Mouse (Mus musculus) Muller cell, postnatal 12 days (primary cell): ENCODE measurements around the gene Epha2.
A peak's percentile ranks its signal among the peaks of the same experiment; 100 is the strongest.

Experiments used
- DNase-seq: peaks from one replicate; pipeline ENCODE4 v3.0.0-alpha.2; 2015; ENCODE audit errors: inconsistent ontology term

Epha2 gene

GRCm38 (mm10) chr4:141329968-141330367 is 28.9 kb downstream of the Epha2 start:
- no peak for DNase-seq

GRCm38 (mm10) chr4:141331446-141331845 is 30.4 kb downstream of the Epha2 start:
- DNase-seq: no peak

- no peak for DNase-seq
These were observed 31.2 kb downstream of the Epha2 start for GRCm38 (mm10) chr4:141332258-141332657.

GRCm38 (mm10) chr4:141334695-141335094 is 33.7 kb downstream of the Epha2 start:
- peak; percentile 61 for DNase-seq

GRCm38 (mm10) chr4:141335263-141335796 is 34.3 kb downstream of the Epha2 start:
- peak; percentile 60 for DNase-seq

GRCm38 (mm10) chr4:141336196-141336595 is 35.2 kb downstream of the Epha2 start:
- no peak for DNase-seq

GRCm38 (mm10) chr4:141337986-141338385 is 36.9 kb downstream of the Epha2 start:
- DNase-seq: peak; percentile 36

GRCm38 (mm10) chr4:141338853-141339252 is 37.8 kb downstream of the Epha2 start:
- DNase-seq: no peak

GRCm38 (mm10) chr4:141341477-141341876 is 40.4 kb downstream of the Epha2 start:
- no peak for DNase-seq

- DNase-seq: no peak
These were observed 42.5 kb downstream of the Epha2 start for GRCm38 (mm10) chr4:141343515-141343914.

GRCm38 (mm10) chr4:141345219-141345618 is 44.2 kb downstream of the Epha2 start:
- DNase-seq: peak; percentile 84

- peak; percentile 30 for DNase-seq
These were observed 46.3 kb downstream of the Epha2 start for GRCm38 (mm10) chr4:141347365-141347797.

GRCm38 (mm10) chr4:141348616-141349015 is 47.6 kb downstream of the Epha2 start:
- DNase-seq: no peak

- no peak for DNase-seq
These were observed 49.0 kb downstream of the Epha2 start for GRCm38 (mm10) chr4:141350015-141350414.

- no peak for DNase-seq
These were observed 50.9 kb downstream of the Epha2 start for GRCm38 (mm10) chr4:141351972-141352371.

- DNase-seq: no peak
These were observed 51.9 kb downstream of the Epha2 start for GRCm38 (mm10) chr4:141352986-141353385.

GRCm38 (mm10) chr4:141353868-141354267 is 52.8 kb downstream of the Epha2 start:
- no peak for DNase-seq

- DNase-seq: no peak
These were observed 56.8 kb downstream of the Epha2 start for GRCm38 (mm10) chr4:141357811-141358210.

- no peak for DNase-seq
These were observed 58.2 kb downstream of the Epha2 start for GRCm38 (mm10) chr4:141359222-141359621.

- DNase-seq: no peak
These were observed 59.8 kb downstream of the Epha2 start for GRCm38 (mm10) chr4:141360846-141361245.

GRCm38 (mm10) chr4:141362937-141363548 is 62.0 kb downstream of the Epha2 start:
- peak; percentile 77 for DNase-seq

GRCm38 (mm10) chr4:141365126-141365525 is 64.1 kb downstream of the Epha2 start:
- no peak for DNase-seq

- no peak for DNase-seq
These were observed 64.8 kb downstream of the Epha2 start for GRCm38 (mm10) chr4:141365876-141366275.
